Comparison of ENCODE assay signal across 9 mouse cellular contexts in genomic region chr7:45639561-45640027, GRCm38 (mm10). TPM values are rescaled to one million over a fixed set of nuclear protein-coding genes. Genes with fewer than 3 reads are reported as not detected.
DNase-seq lines count a peak whose midpoint lies in the region; ATAC-seq and TF ChIP-seq lines count a peak whose summit lies in the region.
"Had no signal": no experiment of that assay in that cellular context is flagged by ENCODE, and none has a peak within 500 bp of the region (broad histone marks: within the 10 kb centered on the region; RNA-seq: fewer than 3 reads in every experiment).

Gene Mamstr, plus strand, starts transcription at chr7:45639977.

- intact Hi-C loops in gastrocnemius, postnatal 36 days (cut with DNase I) = no loop called here

- peaks cover 13% of the 10 kb centered on the region for H3K36me3 ChIP-seq in kidney, embryonic 16.5 days (ENCODE audit: insufficient read depth, low read length)
- peaks cover 16% of the 10 kb centered on the region for H3K36me3 ChIP-seq in E14TG2a.4 (ENCODE audit: insufficient read depth, low read length)

- H3K27ac ChIP-seq in kidney, embryonic 16.5 days (ENCODE audit: low read length) = peak within 1 kb of the TSS; percentile 64

- peak within 1 kb of the TSS; percentile 27; the same call in 1 of the 2 replicates for H3K9ac ChIP-seq in kidney, embryonic 16.5 days (replicated peaks; ENCODE audit: low read length)

- H3K4me2 ChIP-seq in kidney, embryonic 16.5 days (replicated peaks; ENCODE audit: low read depth, low read length) = no peak within 1 kb of the TSS; the same call in 1 of the 2 replicates

- H3K27me3 ChIP-seq in kidney, embryonic 16.5 days (ENCODE audit: insufficient read depth, low read length) = no peaks in the 10 kb centered on the region
- H3K27me3 ChIP-seq in E14TG2a.4 (ENCODE audit: insufficient read depth, low read length) = peaks cover 47% of the 10 kb centered on the region

- no peaks in the 10 kb centered on the region for H3K9me3 ChIP-seq in kidney, embryonic 16.5 days (ENCODE audit: low read length)
- no peaks in the 10 kb centered on the region for H3K9me3 ChIP-seq in E14TG2a.4 (ENCODE audit: low read length)

- peak; percentile 79 for DNase-seq in cerebellum, adult 11-12 months
- no peak for DNase-seq in cerebellum, postnatal 36 days
- DNase-seq in kidney, adult 8-10 months = no peak
- peak; percentile 57 to 75 for DNase-seq in gastrocnemius, postnatal 36 days
- DNase-seq: adrenal gland, adult 2 months had no signal

- no peak for TF ChIP-seq CTCF in E14TG2a.4 (conservative IDR thresholded peaks at IDR 0.05; ENCODE audit: low read length)

- peaks cover 66% of the 10 kb centered on the region for H3K4me1 ChIP-seq in kidney, embryonic 16.5 days (ENCODE audit: insufficient read depth, low read length)
- peaks cover 90% of the 10 kb centered on the region for H3K4me1 ChIP-seq in E14TG2a.4 (replicated peaks; ENCODE audit: low read depth, low read length)

- 23% methylated on average over 19 of the region's 19 CpGs for WGBS in kidney, embryonic 16.5 days

- no peak for ATAC-seq in kidney, embryonic 16.5 days (ENCODE audit: low FRiP score, low TSS enrichment)
- ATAC-seq in granulocyte monocyte progenitor cell, adult 5-6 weeks (replicated peaks; ENCODE audit: poor library complexity, severe bottlenecking) = no peak
- no peak for ATAC-seq in megakaryocyte progenitor cell, adult 5-6 weeks (replicated peaks; ENCODE audit: poor library complexity)

- H3K4me3 ChIP-seq in kidney, embryonic 16.5 days (ENCODE audit: low read length) = no peak within 1 kb of the TSS
- peak within 1 kb of the TSS; percentile 35 for H3K4me3 ChIP-seq in E14TG2a.4 (replicated peaks; ENCODE audit: low read length)

RNA-seq across cellular contexts. Expression of gene Mamstr, which starts in this region (rescaled TPM):
- 8.0 and 9.0 TPM in 2 replicates for polyA plus RNA-seq in kidney, embryonic 16.5 days (2015; fragmentation: Nextera tagmentation; extraction: Ambion mirVana)
- 10 to 100 TPM; 45.7 to 49.7 TPM for total RNA-seq in gastrocnemius, postnatal 36 days (2021)
- total RNA-seq in granulocyte monocyte progenitor cell, adult 5-6 weeks (2014; fragmentation: Nextera tagmentation) = not detected in 2 replicates
- 0.36 TPM in 1 of 2 replicates, not detected in the other for total RNA-seq in granulocyte monocyte progenitor cell, adult 5-6 weeks (2017)
- total RNA-seq in megakaryocyte progenitor cell, adult 5-6 weeks (2015) = 0.64 TPM in 1 of 2 replicates, not detected in the other
- total RNA-seq in megakaryocyte progenitor cell, adult 5-6 weeks (2017) = 0.12 TPM in 1 of 2 replicates, not detected in the other

Comparison
In these comparisons a context has a peak if more than half of its experiments do, and no peak if none do; other contexts are left out.
1. RNA of gene Mamstr (total RNA-seq): 45.7 to 49.7 TPM in gastrocnemius, postnatal 36 days; 0.36 TPM in granulocyte monocyte progenitor cell, adult 5-6 weeks and 0.12 to 0.64 TPM in megakaryocyte progenitor cell, adult 5-6 weeks; every median in the first group is over 10 times any median in the second.
2. DNase-seq: peak in cerebellum, adult 11-12 months (single experiment) and gastrocnemius, postnatal 36 days (2 of 2); none in cerebellum, postnatal 36 days (0 of 2) and kidney, adult 8-10 months (0 of 2).